Mouse (Mus musculus): ENCODE results near the gene Knstrn. TPM values are rescaled to one million over a fixed set of nuclear protein-coding genes. Genes with fewer than 3 reads are reported as not detected.
A peak's percentile ranks its signal among the peaks of the same experiment; 100 is the strongest.

The Knstrn gene
- polyA plus RNA-seq, 1 experiment from 2014 or later = 164 TPM

- 48% methylated on average over 5 of the region's 5 CpGs for WGBS
- no peak overlapping the region for H3K9ac ChIP-seq
- no peak for ATAC-seq (ENCODE audit: low FRiP score)
Measured at GRCm38 (mm10) chr2:118838330-118838729, 24.5 kb downstream of the Knstrn start.

GRCm38 (mm10) chr2:118841186-118841585 lies 27.4 kb downstream of the Knstrn start:
- Histone ChIP-seq H3K9me3 (no peaks in the 10 kb centered on the region), H3K27me3 (no peaks in the 10 kb centered on the region), H3K27ac (no peak overlapping the region), H3K9ac (no peak overlapping the region), H3K4me1 (no peaks in the 10 kb centered on the region), H3K4me3 (replicated peaks) (no peak overlapping the region), H3K36me3 (replicated peaks) (0 out of 2 replicates have a peak, but pooled peaks cover under 1% of the 10 kb centered on the region), H3K4me2 (no peak overlapping the region)
- ATAC-seq (ENCODE audit: low FRiP score) = no peak
- WGBS = 78% methylated on average over 5 of the region's 5 CpGs

More at GRCm38 (mm10) chr2:118838330-118838729, 24.5 kb downstream of the Knstrn start:
- H3K27me3 ChIP-seq = no peaks in the 10 kb centered on the region
- no peaks in the 10 kb centered on the region for H3K9me3 ChIP-seq
- no peak overlapping the region for H3K4me2 ChIP-seq
- H3K27ac ChIP-seq = no peak overlapping the region
- H3K4me1 ChIP-seq = no peaks in the 10 kb centered on the region
- peaks cover 29% of the 10 kb centered on the region for H3K36me3 ChIP-seq (replicated peaks)
- H3K4me3 ChIP-seq (replicated peaks) = no peak overlapping the region

- H3K9me3 ChIP-seq = no peaks in the 10 kb centered on the region
- no peaks in the 10 kb centered on the region for H3K36me3 ChIP-seq (replicated peaks)
- H3K4me1 ChIP-seq = no peaks in the 10 kb centered on the region
- H3K4me2 ChIP-seq = no peak overlapping the region
- no peak overlapping the region for H3K27ac ChIP-seq
- 91% methylated on average over 4 of the region's 4 CpGs for WGBS
- H3K4me3 ChIP-seq (replicated peaks) = no peak overlapping the region
- no peak overlapping the region for H3K9ac ChIP-seq
- ATAC-seq (ENCODE audit: low FRiP score) = no peak
- no peaks in the 10 kb centered on the region for H3K27me3 ChIP-seq
Measured at GRCm38 (mm10) chr2:118841774-118842173, 28.0 kb downstream of the Knstrn start.

GRCm38 (mm10) chr2:118844427-118844826 lies 30.6 kb downstream of the Knstrn start:
- ATAC-seq (ENCODE audit: low FRiP score) = no peak
- H3K4me1 ChIP-seq = no peaks in the 10 kb centered on the region
- WGBS = 82% methylated on average over 3 of the region's 3 CpGs
- H3K27me3 ChIP-seq = no peaks in the 10 kb centered on the region
- no peaks in the 10 kb centered on the region for H3K9me3 ChIP-seq
- H3K4me3 ChIP-seq (replicated peaks) = no peak overlapping the region
- H3K9ac ChIP-seq = no peak overlapping the region
- H3K36me3 ChIP-seq (replicated peaks) = no peaks in the 10 kb centered on the region
- H3K4me2 ChIP-seq = no peak overlapping the region
- H3K27ac ChIP-seq = no peak overlapping the region

- H3K9ac ChIP-seq = no peak overlapping the region
- no peak for ATAC-seq (ENCODE audit: low FRiP score)
- 63% methylated on average over 7 of the region's 7 CpGs for WGBS
Measured at GRCm38 (mm10) chr2:118846246-118846645, 32.4 kb downstream of the Knstrn start.

GRCm38 (mm10) chr2:118851756-118852155 lies 38.0 kb downstream of the Knstrn start:
- no peaks in the 10 kb centered on the region for H3K4me1 ChIP-seq
- no peak overlapping the region for H3K4me3 ChIP-seq (replicated peaks)
- no peak overlapping the region for H3K9ac ChIP-seq
- H3K4me2 ChIP-seq = no peak overlapping the region
- no peaks in the 10 kb centered on the region for H3K27me3 ChIP-seq
- ATAC-seq (ENCODE audit: low FRiP score) = no peak
- no peak overlapping the region for H3K27ac ChIP-seq
- no peaks in the 10 kb centered on the region for H3K9me3 ChIP-seq
- H3K36me3 ChIP-seq (replicated peaks) = no peaks in the 10 kb centered on the region
- 39% methylated on average over 3 of the region's 3 CpGs for WGBS

More at GRCm38 (mm10) chr2:118846246-118846645, 32.4 kb downstream of the Knstrn start:
- Histone ChIP-seq H3K9me3 (no peaks in the 10 kb centered on the region), H3K4me2 (no peak overlapping the region), H3K36me3 (replicated peaks) (no peaks in the 10 kb centered on the region), H3K4me1 (no peaks in the 10 kb centered on the region), H3K27ac (no peak overlapping the region), H3K27me3 (no peaks in the 10 kb centered on the region), H3K4me3 (replicated peaks) (no peak overlapping the region)

- WGBS = under 1% methylated on average over 34 of the region's 34 CpGs
- Histone ChIP-seq H3K4me3 (replicated peaks) (peak within 1 kb of the TSS; percentile 62), H3K4me2 (peak within 1 kb of the TSS; percentile 74), H3K36me3 (replicated peaks) (0 out of 2 replicates have a peak, but pooled peaks cover 2% of the 10 kb centered on the region), H3K4me1 (peaks cover 20% of the 10 kb centered on the region), H3K27me3 (no peaks in the 10 kb centered on the region), H3K9ac (peak within 1 kb of the TSS; percentile 81), H3K27ac (no peak within 1 kb of the TSS; the same call in 1 of the 2 replicates), H3K9me3 (no peaks in the 10 kb centered on the region)
- ATAC-seq (ENCODE audit: low FRiP score) = peak; percentile 100
Measured at GRCm38 (mm10) chr2:118861454-118862339, 47.9 kb downstream of the Knstrn start, which contains the start of gene Ivd. TSS of gene Ivd (plus strand) at chr2:118861954.

- Histone ChIP-seq H3K4me1 (peaks cover 20% of the 10 kb centered on the region), H3K4me2 (peak overlapping the region; percentile 74), H3K36me3 (replicated peaks) (0 out of 2 replicates have a peak, but pooled peaks cover 2% of the 10 kb centered on the region), H3K27ac (no peak overlapping the region; the same call in 1 of the 2 replicates), H3K4me3 (replicated peaks) (peak overlapping the region; percentile 62), H3K9me3 (no peaks in the 10 kb centered on the region), H3K27me3 (no peaks in the 10 kb centered on the region), H3K9ac (peak overlapping the region; percentile 81)
- no peak for ATAC-seq (ENCODE audit: low FRiP score)
- 63% methylated on average over 1 of the region's 3 CpGs for WGBS
Measured at GRCm38 (mm10) chr2:118862340-118862675, 48.5 kb downstream of the Knstrn start.

GRCm38 (mm10) chr2:118870601-118871000 lies 56.8 kb downstream of the Knstrn start:
- Histone ChIP-seq H3K27ac (no peak overlapping the region), H3K9ac (no peak overlapping the region), H3K36me3 (replicated peaks) (peaks cover 41% of the 10 kb centered on the region), H3K4me1 (no peaks in the 10 kb centered on the region), H3K27me3 (no peaks in the 10 kb centered on the region), H3K4me3 (replicated peaks) (no peak overlapping the region), H3K4me2 (no peak overlapping the region), H3K9me3 (no peaks in the 10 kb centered on the region)
- 97% methylated on average over 3 of the region's 3 CpGs for WGBS
- ATAC-seq (ENCODE audit: low FRiP score) = no peak

GRCm38 (mm10) chr2:118871032-118871431 lies 57.2 kb downstream of the Knstrn start:
- no peaks in the 10 kb centered on the region for H3K9me3 ChIP-seq
- no peak overlapping the region for H3K9ac ChIP-seq
- H3K36me3 ChIP-seq (replicated peaks) = peaks cover 42% of the 10 kb centered on the region
- no peak overlapping the region for H3K4me2 ChIP-seq
- WGBS = 91% methylated on average over 1 of the region's 1 CpGs
- no peaks in the 10 kb centered on the region for H3K4me1 ChIP-seq
- no peaks in the 10 kb centered on the region for H3K27me3 ChIP-seq
- H3K27ac ChIP-seq = no peak overlapping the region
- no peak overlapping the region for H3K4me3 ChIP-seq (replicated peaks)
- no peak for ATAC-seq (ENCODE audit: low FRiP score)

GRCm38 (mm10) chr2:118873018-118873417 lies 59.2 kb downstream of the Knstrn start:
- H3K27me3 ChIP-seq = no peaks in the 10 kb centered on the region
- no peak overlapping the region for H3K9ac ChIP-seq
- H3K4me3 ChIP-seq (replicated peaks) = no peak overlapping the region
- 90% methylated on average over 5 of the region's 5 CpGs for WGBS
- ATAC-seq (ENCODE audit: low FRiP score) = no peak
- H3K27ac ChIP-seq = no peak overlapping the region
- no peaks in the 10 kb centered on the region for H3K9me3 ChIP-seq
- no peaks in the 10 kb centered on the region for H3K4me1 ChIP-seq
- peaks cover 60% of the 10 kb centered on the region for H3K36me3 ChIP-seq (replicated peaks)
- no peak overlapping the region for H3K4me2 ChIP-seq

GRCm38 (mm10) chr2:118873890-118874430 lies 60.2 kb downstream of the Knstrn start:
- WGBS = 91% methylated on average over 6 of the region's 6 CpGs
- Histone ChIP-seq H3K4me2 (no peak overlapping the region), H3K9me3 (no peaks in the 10 kb centered on the region), H3K36me3 (replicated peaks) (peaks cover 65% of the 10 kb centered on the region), H3K4me3 (replicated peaks) (no peak overlapping the region), H3K27ac (no peak overlapping the region), H3K9ac (no peak overlapping the region), H3K27me3 (no peaks in the 10 kb centered on the region), H3K4me1 (no peaks in the 10 kb centered on the region)
- ATAC-seq (ENCODE audit: low FRiP score) = no peak

All from forebrain, embryonic 12.5 days (tissue).